Mouse (Mus musculus) embryonic fibroblast, embryonic 13.5 days (primary cell): ENCODE measurements around the gene Lrg1.

Source experiments
- CTCF ChIP-seq: IDR thresholded peaks from 2 replicates; pipeline ENCODE4 v1.5.1; 2011; ENCODE audit warnings: mild to moderate bottlenecking, control low read depth, low read length, moderate library complexity, borderline replicate concordance; ENCODE audit not compliant: insufficient read depth
- POLR2A ChIP-seq: IDR thresholded peaks from 2 replicates; pipeline ENCODE4 v1.6.1; 2011; ENCODE audit warnings: low read depth, mild to moderate bottlenecking, control low read depth, low read length, moderate library complexity

DNA sequence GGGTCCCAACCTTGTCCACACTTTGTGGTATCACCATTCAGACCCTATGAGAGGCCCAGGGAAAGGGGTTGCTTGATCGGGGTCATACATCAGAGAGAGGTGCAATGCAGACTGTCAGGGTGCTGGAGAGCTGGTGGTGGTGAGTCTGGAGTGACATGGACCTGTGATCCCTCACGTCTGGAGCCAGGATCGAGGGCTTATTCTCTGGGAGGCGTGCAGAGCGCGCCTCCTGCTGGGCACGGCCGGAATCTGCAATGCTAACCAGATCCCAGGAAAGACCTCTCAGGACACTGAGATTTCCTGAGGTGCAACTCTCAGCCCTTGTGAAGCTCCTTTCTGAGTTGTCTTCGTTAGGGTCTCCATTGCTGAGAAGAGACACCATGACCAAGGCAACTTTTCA, 37.9 kb upstream of the Lrg1 start:
- TF ChIP-seq CTCF (peak; percentile 76), POLR2A (no peak)
